Mouse (Mus musculus): ENCODE results near the gene Grik4. TPM values are rescaled to one million over a fixed set of nuclear protein-coding genes. Genes with fewer than 3 reads are reported as not detected.

Grik4 gene
- polyA plus RNA-seq, 1 experiment from 2014 or later = 0.43 TPM

GRCm38 (mm10) chr9:42896421-42897210 lies 47.7 kb downstream of the Grik4 start:
- Histone ChIP-seq H3K4me1 (ENCODE audit: control insufficient read depth, insufficient read depth, low read length) (peaks cover 14% of the 10 kb centered on the region), H3K27me3 (ENCODE audit: control insufficient read depth, insufficient read depth, low read length) (peaks cover 30% of the 10 kb centered on the region), H3K27ac (ENCODE audit: low read depth, low read length) (no peak overlapping the region), H3K9me3 (replicated peaks; ENCODE audit: control insufficient read depth, low read length) (no peaks in the 10 kb centered on the region), H3K4me3 (ENCODE audit: low read depth, low read length) (peak overlapping the region; percentile 51), H3K36me3 (ENCODE audit: control insufficient read depth, insufficient read depth, low read length) (no peaks in the 10 kb centered on the region), H3K4me2 (peak overlapping the region; percentile 96), H3K9ac (ENCODE audit: low read depth, low read length) (no peak overlapping the region)
- ATAC-seq (replicated peaks; ENCODE audit: insufficient number of reproducible peaks, low FRiP score, low TSS enrichment) = no peak
- 8% methylated on average over 16 of the region's 16 CpGs for WGBS (ENCODE audit: insufficient replicate concordance)

GRCm38 (mm10) chr9:42892765-42893164 lies 51.5 kb downstream of the Grik4 start:
- Histone ChIP-seq H3K9me3 (replicated peaks; ENCODE audit: control insufficient read depth, low read length) (no peaks in the 10 kb centered on the region), H3K27ac (ENCODE audit: low read depth, low read length) (no peak overlapping the region), H3K36me3 (ENCODE audit: control insufficient read depth, insufficient read depth, low read length) (no peaks in the 10 kb centered on the region), H3K4me2 (no peak overlapping the region), H3K27me3 (ENCODE audit: control insufficient read depth, insufficient read depth, low read length) (peaks cover 19% of the 10 kb centered on the region), H3K4me1 (ENCODE audit: control insufficient read depth, insufficient read depth, low read length) (peaks cover 9% of the 10 kb centered on the region; the same call in 1 of the 2 replicates), H3K4me3 (ENCODE audit: low read depth, low read length) (no peak overlapping the region), H3K9ac (ENCODE audit: low read depth, low read length) (no peak overlapping the region)
- 86% methylated on average over 8 of the region's 8 CpGs for WGBS (ENCODE audit: insufficient replicate concordance)
- ATAC-seq (replicated peaks; ENCODE audit: insufficient number of reproducible peaks, low FRiP score, low TSS enrichment) = no peak

- Histone ChIP-seq H3K27ac (ENCODE audit: low read depth, low read length) (no peak overlapping the region), H3K9me3 (replicated peaks; ENCODE audit: control insufficient read depth, low read length) (no peaks in the 10 kb centered on the region), H3K4me3 (ENCODE audit: low read depth, low read length) (no peak overlapping the region), H3K4me1 (ENCODE audit: control insufficient read depth, insufficient read depth, low read length) (peaks cover 3% of the 10 kb centered on the region; the same call in 1 of the 2 replicates), H3K27me3 (ENCODE audit: control insufficient read depth, insufficient read depth, low read length) (0 out of 2 replicates have a peak, but pooled peaks cover 9% of the 10 kb centered on the region), H3K4me2 (no peak overlapping the region), H3K9ac (ENCODE audit: low read depth, low read length) (no peak overlapping the region), H3K36me3 (ENCODE audit: control insufficient read depth, insufficient read depth, low read length) (no peaks in the 10 kb centered on the region)
- ATAC-seq (replicated peaks; ENCODE audit: insufficient number of reproducible peaks, low FRiP score, low TSS enrichment) = no peak
- 85% methylated on average over 4 of the region's 4 CpGs for WGBS (ENCODE audit: insufficient replicate concordance)
Measured at GRCm38 (mm10) chr9:42887930-42888329, 56.4 kb downstream of the Grik4 start.

DNA sequence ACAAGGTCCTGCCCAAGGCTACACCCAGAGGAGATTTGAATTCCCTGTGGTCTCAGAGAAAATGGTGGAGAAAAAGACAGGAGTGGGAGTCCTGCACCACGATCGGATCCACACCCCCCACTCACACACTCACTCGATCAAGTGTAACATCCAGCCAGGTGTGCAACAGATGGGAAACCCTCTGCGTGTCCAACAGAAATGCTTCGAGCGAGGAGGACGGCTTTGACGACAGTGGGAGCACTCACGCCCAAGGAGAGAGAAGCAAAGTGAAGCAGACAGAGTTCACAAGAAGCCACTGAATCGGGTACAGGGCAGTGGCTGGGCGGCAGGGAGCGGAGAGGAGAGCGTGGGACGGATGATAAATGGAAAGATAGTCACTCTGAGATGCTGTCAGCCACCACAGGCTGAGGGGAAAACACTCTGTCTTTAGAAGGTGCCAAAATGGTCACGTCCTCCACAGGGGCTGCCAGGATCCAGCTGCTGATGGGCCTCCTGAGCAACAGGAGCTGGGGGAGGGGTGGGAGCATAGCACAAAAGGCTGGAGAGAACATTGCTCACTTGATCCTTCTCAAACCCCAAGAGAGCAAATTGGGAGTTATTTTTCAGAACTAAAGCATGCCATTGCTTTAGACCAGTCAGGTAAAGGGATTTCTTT lies 58.1 kb downstream of the Grik4 start:
- Histone ChIP-seq H3K36me3 (ENCODE audit: control insufficient read depth, insufficient read depth, low read length) (no peaks in the 10 kb centered on the region), H3K4me1 (ENCODE audit: control insufficient read depth, insufficient read depth, low read length) (peaks cover 3% of the 10 kb centered on the region; the same call in 1 of the 2 replicates), H3K9ac (ENCODE audit: low read depth, low read length) (no peak overlapping the region), H3K27me3 (ENCODE audit: control insufficient read depth, insufficient read depth, low read length) (0 out of 2 replicates have a peak, but pooled peaks cover 9% of the 10 kb centered on the region), H3K4me3 (ENCODE audit: low read depth, low read length) (no peak overlapping the region), H3K27ac (ENCODE audit: low read depth, low read length) (no peak overlapping the region), H3K4me2 (no peak overlapping the region; the same call in 1 of the 2 replicates), H3K9me3 (replicated peaks; ENCODE audit: control insufficient read depth, low read length) (no peaks in the 10 kb centered on the region)
- ATAC-seq (replicated peaks; ENCODE audit: insufficient number of reproducible peaks, low FRiP score, low TSS enrichment) = no peak
- 42% methylated on average over 15 of the region's 15 CpGs for WGBS (ENCODE audit: insufficient replicate concordance)

DNA sequence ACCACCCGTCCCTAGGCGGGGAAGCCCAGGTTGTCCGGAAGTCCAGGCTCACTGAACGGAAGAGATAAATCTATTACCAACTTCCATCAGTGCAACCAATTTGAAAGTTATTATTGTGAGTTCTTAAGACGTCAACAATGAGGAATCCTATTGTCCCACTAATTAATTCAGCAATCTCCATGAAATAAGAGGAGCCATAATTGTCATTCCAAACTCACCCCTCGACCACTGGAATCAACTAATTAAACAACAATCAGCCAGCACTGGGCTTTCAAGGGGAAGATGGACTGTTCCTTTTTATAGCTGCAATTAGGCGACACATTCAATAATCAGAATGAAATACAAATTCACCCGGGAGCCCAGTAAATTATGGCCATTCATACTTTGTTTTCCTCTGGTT lies 58.7 kb downstream of the Grik4 start:
- no peaks in the 10 kb centered on the region for H3K36me3 ChIP-seq (ENCODE audit: control insufficient read depth, insufficient read depth, low read length)
- H3K9ac ChIP-seq (ENCODE audit: low read depth, low read length) = no peak overlapping the region
- H3K27ac ChIP-seq (ENCODE audit: low read depth, low read length) = no peak overlapping the region
- H3K4me2 ChIP-seq = no peak overlapping the region
- 67% methylated on average over 8 of the region's 8 CpGs for WGBS (ENCODE audit: insufficient replicate concordance)
- no peak overlapping the region for H3K4me3 ChIP-seq (ENCODE audit: low read depth, low read length)
- H3K27me3 ChIP-seq (ENCODE audit: control insufficient read depth, insufficient read depth, low read length) = 0 out of 2 replicates have a peak, but pooled peaks cover 5% of the 10 kb centered on the region
- no peak for ATAC-seq (replicated peaks; ENCODE audit: insufficient number of reproducible peaks, low FRiP score, low TSS enrichment)
- no peaks in the 10 kb centered on the region for H3K9me3 ChIP-seq (replicated peaks; ENCODE audit: control insufficient read depth, low read length)
- peaks cover 3% of the 10 kb centered on the region; the same call in 1 of the 2 replicates for H3K4me1 ChIP-seq (ENCODE audit: control insufficient read depth, insufficient read depth, low read length)

GRCm38 (mm10) chr9:42885123-42885522 lies 59.2 kb downstream of the Grik4 start:
- WGBS (ENCODE audit: insufficient replicate concordance) = 42% methylated on average over 11 of the region's 11 CpGs
- Histone ChIP-seq H3K9ac (ENCODE audit: low read depth, low read length) (no peak overlapping the region), H3K27me3 (ENCODE audit: control insufficient read depth, insufficient read depth, low read length) (0 out of 2 replicates have a peak, but pooled peaks cover 6% of the 10 kb centered on the region), H3K27ac (ENCODE audit: low read depth, low read length) (no peak overlapping the region), H3K4me2 (no peak overlapping the region), H3K9me3 (replicated peaks; ENCODE audit: control insufficient read depth, low read length) (no peaks in the 10 kb centered on the region), H3K36me3 (ENCODE audit: control insufficient read depth, insufficient read depth, low read length) (no peaks in the 10 kb centered on the region), H3K4me3 (ENCODE audit: low read depth, low read length) (no peak overlapping the region), H3K4me1 (ENCODE audit: control insufficient read depth, insufficient read depth, low read length) (peaks cover 3% of the 10 kb centered on the region; the same call in 1 of the 2 replicates)
- no peak for ATAC-seq (replicated peaks; ENCODE audit: insufficient number of reproducible peaks, low FRiP score, low TSS enrichment)

DNA sequence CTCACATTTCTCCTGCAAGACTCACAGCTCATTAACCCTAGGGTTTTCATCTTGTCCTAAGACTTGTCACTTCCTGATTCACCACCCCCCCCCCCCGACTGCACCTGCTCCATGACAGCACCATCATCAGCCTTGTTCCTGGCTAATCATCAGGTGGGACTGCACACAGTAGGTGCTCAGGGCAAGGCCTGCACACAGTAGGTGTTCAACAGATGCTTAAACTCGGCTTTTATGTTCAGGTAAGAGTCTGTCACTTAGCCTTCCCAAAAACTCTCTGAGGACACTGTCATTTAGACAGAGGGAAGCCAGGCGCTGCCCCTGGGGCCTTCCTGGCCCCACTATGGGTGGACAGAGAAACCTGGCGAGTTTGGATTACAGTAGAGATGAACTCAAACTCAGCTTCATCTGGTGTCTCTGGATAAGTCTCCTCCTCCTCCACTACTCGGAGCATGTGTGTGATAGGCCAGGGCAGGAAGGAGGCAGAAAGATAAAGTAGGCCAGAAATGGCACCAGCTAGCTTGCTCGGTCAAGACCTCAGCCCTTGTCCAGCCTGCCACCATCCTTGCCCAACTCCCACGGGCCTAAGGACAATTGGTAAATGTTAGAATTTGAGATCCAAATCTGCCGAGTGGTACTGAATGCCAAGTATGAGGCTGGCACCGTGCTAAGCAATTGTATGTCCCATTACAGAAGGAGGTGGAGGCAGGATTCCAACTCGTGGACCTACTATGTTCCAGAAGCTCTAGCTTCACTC lies 61.1 kb downstream of the Grik4 start:
- Histone ChIP-seq H3K9ac (ENCODE audit: low read depth, low read length) (no peak overlapping the region), H3K4me2 (no peak overlapping the region), H3K27me3 (ENCODE audit: control insufficient read depth, insufficient read depth, low read length) (peaks cover 19% of the 10 kb centered on the region), H3K9me3 (replicated peaks; ENCODE audit: control insufficient read depth, low read length) (no peaks in the 10 kb centered on the region), H3K4me1 (ENCODE audit: control insufficient read depth, insufficient read depth, low read length) (peaks cover 3% of the 10 kb centered on the region; the same call in 1 of the 2 replicates), H3K4me3 (ENCODE audit: low read depth, low read length) (no peak overlapping the region), H3K36me3 (ENCODE audit: control insufficient read depth, insufficient read depth, low read length) (no peaks in the 10 kb centered on the region), H3K27ac (ENCODE audit: low read depth, low read length) (no peak overlapping the region)
- 68% methylated on average over 10 of the region's 10 CpGs for WGBS (ENCODE audit: insufficient replicate concordance)
- no peak for ATAC-seq (replicated peaks; ENCODE audit: insufficient number of reproducible peaks, low FRiP score, low TSS enrichment)

- Histone ChIP-seq H3K4me1 (ENCODE audit: control insufficient read depth, insufficient read depth, low read length) (peaks cover 3% of the 10 kb centered on the region; the same call in 1 of the 2 replicates), H3K27ac (ENCODE audit: low read depth, low read length) (no peak overlapping the region), H3K27me3 (ENCODE audit: control insufficient read depth, insufficient read depth, low read length) (peaks cover 23% of the 10 kb centered on the region), H3K36me3 (ENCODE audit: control insufficient read depth, insufficient read depth, low read length) (no peaks in the 10 kb centered on the region), H3K9ac (ENCODE audit: low read depth, low read length) (no peak overlapping the region), H3K4me3 (ENCODE audit: low read depth, low read length) (no peak overlapping the region), H3K9me3 (replicated peaks; ENCODE audit: control insufficient read depth, low read length) (no peaks in the 10 kb centered on the region), H3K4me2 (no peak overlapping the region)
- ATAC-seq (replicated peaks; ENCODE audit: insufficient number of reproducible peaks, low FRiP score, low TSS enrichment) = no peak
- 31% methylated on average over 11 of the region's 11 CpGs for WGBS (ENCODE audit: insufficient replicate concordance)
Measured at GRCm38 (mm10) chr9:42882313-42882712, 62.0 kb downstream of the Grik4 start.
